Mouse (Mus musculus): Measurements from ENCODE around the gene Armc2. TPM values are rescaled to one million over a fixed set of nuclear protein-coding genes. Genes with fewer than 3 reads are reported as not detected.

Gene Armc2
- polyA plus RNA-seq, 1 experiment, result 10.2 TPM

DNA sequence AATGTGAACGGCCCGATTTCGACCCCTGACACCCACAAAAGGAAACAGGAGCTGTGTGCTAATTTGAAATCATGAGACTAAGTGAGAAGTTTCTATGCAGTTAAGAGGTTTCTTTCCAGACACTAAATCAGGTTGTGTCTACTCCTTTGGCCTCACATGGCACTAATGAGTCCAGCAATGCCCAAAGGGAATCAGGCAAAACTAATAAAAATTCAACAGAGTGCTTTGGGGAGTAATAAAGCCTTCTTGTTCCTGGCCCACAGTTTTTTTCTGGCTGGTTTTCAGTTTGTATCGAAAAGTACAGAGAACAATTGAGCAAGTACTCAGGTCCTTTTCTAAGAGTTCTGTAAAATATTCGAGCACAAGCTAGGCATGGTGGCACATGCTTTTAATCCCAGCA lies 4.2 kb downstream of the Armc2 start:
- TF ChIP-seq CTCF (IDR thresholded peaks at IDR 0.05; ENCODE audit: borderline replicate concordance, extremely low read depth, insufficient read depth, insufficient read length), result no peak
- peak; percentile 45 for DNase-seq (ENCODE audit: low read depth)

DNA sequence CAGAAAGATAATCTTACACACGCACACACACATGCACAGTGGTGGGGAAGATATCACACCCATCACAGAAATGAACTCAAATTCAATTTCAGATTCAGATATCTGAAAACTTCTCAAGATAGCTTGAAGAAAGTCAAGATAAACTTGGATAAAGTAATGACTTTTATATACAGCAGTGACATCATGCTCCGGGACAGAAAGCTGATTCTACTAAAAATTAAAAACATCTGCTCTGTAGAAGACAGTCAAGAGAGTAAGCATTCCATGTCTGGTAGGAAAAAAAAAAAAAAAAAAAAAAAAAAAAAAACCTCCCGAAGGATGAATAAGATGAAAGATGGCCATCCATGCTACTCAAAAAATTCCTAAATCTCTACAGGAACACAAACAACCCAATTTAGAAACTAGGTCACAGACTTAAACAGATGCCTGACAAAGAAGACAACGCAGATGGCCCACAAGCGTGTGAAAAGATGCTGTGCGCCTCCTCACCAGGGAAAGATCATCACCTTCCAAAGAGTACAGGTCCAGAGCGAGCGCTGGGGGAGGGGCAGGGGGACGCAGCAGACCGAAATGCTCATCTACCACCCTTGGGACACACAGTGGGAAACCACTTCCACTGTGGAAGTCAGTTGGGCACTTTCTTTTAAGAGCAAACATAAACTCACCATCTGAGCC lies 7.3 kb downstream of the Armc2 start:
- no peak for DNase-seq (ENCODE audit: low read depth)
- TF ChIP-seq CTCF (IDR thresholded peaks at IDR 0.05; ENCODE audit: borderline replicate concordance, extremely low read depth, insufficient read depth, insufficient read length), result no peak
- no peak for TF ChIP-seq POLR2A (IDR thresholded peaks at IDR 0.05; ENCODE audit: borderline replicate concordance, extremely low read depth, insufficient read depth, insufficient read length, poor library complexity, severe bottlenecking)

DNA sequence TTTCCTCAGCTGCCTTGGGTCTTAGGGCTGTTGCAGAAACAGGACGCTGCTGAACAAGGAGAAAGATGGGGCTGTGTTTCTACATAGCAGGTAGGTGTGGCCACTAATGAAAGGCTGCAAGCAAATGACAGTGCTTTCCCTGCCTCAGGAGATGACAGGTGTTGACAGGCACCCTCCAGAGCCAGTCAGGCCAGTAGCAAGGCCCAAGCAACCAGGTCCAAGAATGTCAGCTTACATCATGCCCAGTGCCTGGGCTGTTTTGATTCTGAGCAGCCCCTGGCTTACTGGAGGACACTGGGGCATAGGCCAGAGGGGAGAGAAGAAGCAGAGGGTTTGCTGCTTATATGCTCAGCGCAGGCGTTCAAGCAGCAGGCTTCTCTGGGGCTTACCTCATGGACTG lies 13.0 kb downstream of the Armc2 start:
- TF ChIP-seq CTCF (IDR thresholded peaks at IDR 0.05; ENCODE audit: borderline replicate concordance, extremely low read depth, insufficient read depth, insufficient read length), result no peak
- no peak for TF ChIP-seq POLR2A (IDR thresholded peaks at IDR 0.05; ENCODE audit: borderline replicate concordance, extremely low read depth, insufficient read depth, insufficient read length, poor library complexity, severe bottlenecking)
- no peak for DNase-seq (ENCODE audit: low read depth)

DNA sequence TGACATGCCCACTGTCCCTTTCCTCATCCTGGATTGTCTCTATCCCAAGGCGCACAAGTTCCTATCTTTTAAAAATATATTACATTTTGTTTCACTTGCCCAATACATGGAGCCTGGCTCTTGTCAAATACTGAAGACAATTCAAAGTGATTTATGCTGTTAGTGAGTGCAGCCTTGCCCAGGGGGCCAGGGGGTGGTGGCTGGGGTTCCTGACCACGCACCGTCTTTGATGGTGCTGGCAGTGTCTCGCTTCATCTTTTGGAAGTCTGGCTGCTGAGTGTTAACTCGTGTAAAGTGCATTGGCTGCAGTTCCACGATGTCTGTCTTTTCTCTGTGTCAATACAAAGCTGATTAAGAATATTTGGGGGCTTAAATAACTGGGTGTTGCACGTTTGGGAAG lies 13.6 kb downstream of the Armc2 start:
- DNase-seq (ENCODE audit: low read depth), result no peak
- TF ChIP-seq POLR2A (IDR thresholded peaks at IDR 0.05; ENCODE audit: borderline replicate concordance, extremely low read depth, insufficient read depth, insufficient read length, poor library complexity, severe bottlenecking) (no peak), CTCF (IDR thresholded peaks at IDR 0.05; ENCODE audit: borderline replicate concordance, extremely low read depth, insufficient read depth, insufficient read length) (no peak)

DNA sequence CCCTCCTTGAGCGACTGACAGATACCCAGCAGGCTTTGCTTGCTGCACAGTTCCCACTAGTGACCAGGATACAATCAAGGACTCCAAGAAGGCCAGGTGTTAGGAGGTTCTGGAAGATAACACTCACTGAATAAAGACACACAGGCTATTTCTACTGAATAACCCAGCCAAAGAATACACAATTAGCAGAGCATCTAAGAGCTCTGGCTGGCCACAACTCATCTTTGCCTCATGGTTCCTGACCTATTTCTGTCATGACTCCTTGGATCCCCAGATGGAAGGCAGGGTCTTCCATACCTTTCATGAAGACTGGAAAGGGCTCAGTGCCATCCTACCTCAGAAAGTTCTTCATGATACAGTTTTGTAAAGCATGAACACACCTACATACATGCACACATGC lies 14.2 kb downstream of the Armc2 start:
- DNase-seq (ENCODE audit: low read depth), result no peak
- TF ChIP-seq POLR2A (IDR thresholded peaks at IDR 0.05; ENCODE audit: borderline replicate concordance, extremely low read depth, insufficient read depth, insufficient read length, poor library complexity, severe bottlenecking) (no peak), CTCF (IDR thresholded peaks at IDR 0.05; ENCODE audit: borderline replicate concordance, extremely low read depth, insufficient read depth, insufficient read length) (no peak)

DNA sequence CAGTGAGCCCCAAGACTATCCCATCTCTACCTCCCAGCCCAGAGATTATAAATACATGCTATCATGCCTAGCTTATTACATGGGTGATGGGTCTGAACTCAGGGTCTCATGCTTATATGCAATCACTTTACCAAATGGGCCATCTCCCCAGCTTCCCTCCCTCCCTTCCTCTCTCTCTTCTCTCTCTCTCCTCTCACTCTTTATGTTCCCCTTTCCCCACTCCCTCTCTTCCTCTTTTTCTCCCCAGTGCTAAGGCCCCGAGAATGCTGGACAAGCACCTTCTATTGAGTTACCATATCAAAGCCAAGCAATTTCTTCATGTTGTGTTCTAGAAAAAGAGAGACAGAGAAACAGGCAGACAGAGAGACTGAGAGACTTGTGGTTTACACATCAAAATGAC lies 14.7 kb downstream of the Armc2 start:
- DNase-seq (ENCODE audit: low read depth), result no peak
- TF ChIP-seq CTCF (IDR thresholded peaks at IDR 0.05; ENCODE audit: borderline replicate concordance, extremely low read depth, insufficient read depth, insufficient read length) (no peak), POLR2A (IDR thresholded peaks at IDR 0.05; ENCODE audit: borderline replicate concordance, extremely low read depth, insufficient read depth, insufficient read length, poor library complexity, severe bottlenecking) (no peak)

GRCm38 (mm10) chr10:42002436-42002835 lies 15.8 kb downstream of the Armc2 start:
- no peak for DNase-seq (ENCODE audit: low read depth)
- TF ChIP-seq POLR2A (IDR thresholded peaks at IDR 0.05; ENCODE audit: borderline replicate concordance, extremely low read depth, insufficient read depth, insufficient read length, poor library complexity, severe bottlenecking), result no peak
- no peak for TF ChIP-seq CTCF (IDR thresholded peaks at IDR 0.05; ENCODE audit: borderline replicate concordance, extremely low read depth, insufficient read depth, insufficient read length)

GRCm38 (mm10) chr10:42001260-42001659 lies 17.0 kb downstream of the Armc2 start:
- DNase-seq (ENCODE audit: low read depth), result no peak
- no peak for TF ChIP-seq CTCF (IDR thresholded peaks at IDR 0.05; ENCODE audit: borderline replicate concordance, extremely low read depth, insufficient read depth, insufficient read length)
- TF ChIP-seq POLR2A (IDR thresholded peaks at IDR 0.05; ENCODE audit: borderline replicate concordance, extremely low read depth, insufficient read depth, insufficient read length, poor library complexity, severe bottlenecking), result no peak

DNA sequence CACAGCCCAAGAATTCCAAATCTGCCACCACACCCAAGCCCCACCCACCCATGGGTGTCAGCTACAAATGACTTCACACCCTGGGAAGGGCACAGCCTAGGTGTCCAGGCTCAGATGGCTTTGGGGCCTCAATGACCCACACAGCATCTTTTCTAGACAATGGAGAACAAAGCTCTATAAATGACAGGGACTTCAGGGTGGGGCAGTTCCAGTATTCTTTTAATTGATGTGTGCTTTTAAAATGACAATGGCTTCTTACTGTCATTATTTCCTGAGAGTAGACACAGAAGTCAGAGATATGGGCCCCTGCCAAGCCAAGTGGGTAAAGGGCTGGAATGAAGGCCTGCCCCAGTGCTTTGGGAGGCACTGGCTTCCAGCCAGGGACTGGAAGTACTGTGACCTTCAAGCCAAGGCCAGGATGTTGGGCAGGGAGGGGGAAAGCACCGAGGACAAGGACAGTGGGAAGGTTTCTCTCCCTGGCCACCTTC lies 20.5 kb downstream of the Armc2 start:
- no peak for DNase-seq (ENCODE audit: low read depth)
- no peak for TF ChIP-seq POLR2A (IDR thresholded peaks at IDR 0.05; ENCODE audit: borderline replicate concordance, extremely low read depth, insufficient read depth, insufficient read length, poor library complexity, severe bottlenecking)
- TF ChIP-seq CTCF (IDR thresholded peaks at IDR 0.05; ENCODE audit: borderline replicate concordance, extremely low read depth, insufficient read depth, insufficient read length), result no peak

GRCm38 (mm10) chr10:41996157-41996556 lies 22.1 kb downstream of the Armc2 start:
- no peak for DNase-seq (ENCODE audit: low read depth)
- TF ChIP-seq POLR2A (IDR thresholded peaks at IDR 0.05; ENCODE audit: borderline replicate concordance, extremely low read depth, insufficient read depth, insufficient read length, poor library complexity, severe bottlenecking) (no peak), CTCF (IDR thresholded peaks at IDR 0.05; ENCODE audit: borderline replicate concordance, extremely low read depth, insufficient read depth, insufficient read length) (no peak)

GRCm38 (mm10) chr10:41995051-41995450 lies 23.2 kb downstream of the Armc2 start:
- TF ChIP-seq POLR2A (IDR thresholded peaks at IDR 0.05; ENCODE audit: borderline replicate concordance, extremely low read depth, insufficient read depth, insufficient read length, poor library complexity, severe bottlenecking) (no peak), CTCF (IDR thresholded peaks at IDR 0.05; ENCODE audit: borderline replicate concordance, extremely low read depth, insufficient read depth, insufficient read length) (no peak)
- peak; percentile 34 for DNase-seq (ENCODE audit: low read depth)

DNA sequence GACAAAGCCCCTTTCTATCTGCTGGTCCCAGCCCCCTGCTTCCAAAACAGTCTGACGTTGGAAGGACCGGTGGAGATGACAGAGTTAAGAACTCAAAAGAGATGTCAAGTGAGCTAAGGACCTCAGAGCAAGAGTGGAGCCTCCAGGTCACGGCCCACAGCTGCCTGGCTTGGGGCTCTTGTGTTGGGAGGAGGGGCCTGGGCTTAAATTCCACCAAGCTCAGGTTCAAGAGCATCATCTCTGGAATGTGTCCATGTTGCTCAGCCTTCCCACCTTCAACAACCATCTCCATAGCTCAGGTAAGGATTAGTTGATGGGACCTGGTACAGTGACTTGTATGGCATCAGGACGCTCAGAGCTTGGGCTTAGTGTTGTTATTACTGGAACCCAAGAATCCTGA lies 23.7 kb downstream of the Armc2 start:
- TF ChIP-seq POLR2A (IDR thresholded peaks at IDR 0.05; ENCODE audit: borderline replicate concordance, extremely low read depth, insufficient read depth, insufficient read length, poor library complexity, severe bottlenecking) (no peak), CTCF (IDR thresholded peaks at IDR 0.05; ENCODE audit: borderline replicate concordance, extremely low read depth, insufficient read depth, insufficient read length) (no peak)
- no peak for DNase-seq (ENCODE audit: low read depth)
